Mouse (Mus musculus): ENCODE results near the gene Cysrt1.
A peak's percentile ranks its signal among the peaks of the same experiment; 100 is the strongest.
"Not testable (repeated sequence)": the region's sequence is repeated elsewhere in the genome, so short reads cannot be mapped to it uniquely, and the experiment has no call there.

The Cysrt1 gene

DNA sequence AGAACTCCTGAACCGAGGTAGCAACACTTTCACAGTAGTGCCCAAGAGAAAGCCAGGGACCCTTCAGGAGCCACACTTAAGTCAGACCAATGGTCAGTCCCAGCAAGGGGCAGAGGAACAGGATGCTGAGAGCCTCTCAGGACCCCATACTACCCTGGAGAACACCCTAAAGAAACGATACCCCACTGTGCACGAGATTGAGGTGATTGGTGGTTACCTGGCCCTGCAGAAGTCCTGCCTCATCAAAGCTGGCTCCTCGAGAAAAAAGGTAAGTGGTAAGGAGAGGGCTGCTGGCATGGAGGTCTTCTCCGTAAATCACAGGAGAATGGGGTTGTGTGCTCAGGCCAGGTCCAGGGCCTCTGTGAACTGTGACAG lies 22.0 kb upstream of the Cysrt1 start:
- DNase-seq = no peak

DNA sequence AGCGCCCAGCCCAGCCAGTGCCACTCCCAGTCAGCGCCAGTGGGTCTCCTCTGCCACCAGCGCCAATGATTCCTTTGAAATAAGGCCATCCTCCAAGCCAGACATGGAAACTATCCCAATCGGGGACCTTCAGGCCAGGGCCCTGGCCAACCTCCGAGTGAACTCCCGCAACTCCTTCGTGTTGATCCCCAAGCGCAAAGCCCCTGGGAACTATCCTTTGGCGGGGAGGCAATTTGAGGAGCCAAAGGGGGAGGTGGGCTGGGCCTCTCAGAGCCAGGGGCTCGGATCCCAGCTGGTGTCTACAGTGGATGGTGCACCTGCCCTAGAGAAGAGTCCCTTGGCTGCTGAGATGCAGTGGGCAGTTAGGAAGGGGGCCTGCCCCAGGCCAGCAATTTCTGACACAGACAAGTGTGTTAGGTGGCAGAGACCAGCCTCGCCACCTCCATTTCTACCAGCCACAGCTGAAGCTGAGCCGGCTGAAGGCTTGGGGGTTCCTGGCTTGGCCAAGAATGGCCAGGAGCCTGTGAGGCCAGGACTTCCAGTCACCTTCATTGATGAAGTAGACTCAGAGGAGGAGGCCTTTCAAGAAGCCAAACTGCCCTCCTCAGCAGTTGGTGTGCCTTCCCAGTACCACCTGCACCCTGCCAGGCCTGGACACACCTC lies 21.5 kb upstream of the Cysrt1 start:
- DNase-seq = no peak

- DNase-seq = peak; percentile 35 to 64
Observed at GRCm38 (mm10) chr2:25262795-25263622, 20.8 kb upstream of the Cysrt1 start.

DNA sequence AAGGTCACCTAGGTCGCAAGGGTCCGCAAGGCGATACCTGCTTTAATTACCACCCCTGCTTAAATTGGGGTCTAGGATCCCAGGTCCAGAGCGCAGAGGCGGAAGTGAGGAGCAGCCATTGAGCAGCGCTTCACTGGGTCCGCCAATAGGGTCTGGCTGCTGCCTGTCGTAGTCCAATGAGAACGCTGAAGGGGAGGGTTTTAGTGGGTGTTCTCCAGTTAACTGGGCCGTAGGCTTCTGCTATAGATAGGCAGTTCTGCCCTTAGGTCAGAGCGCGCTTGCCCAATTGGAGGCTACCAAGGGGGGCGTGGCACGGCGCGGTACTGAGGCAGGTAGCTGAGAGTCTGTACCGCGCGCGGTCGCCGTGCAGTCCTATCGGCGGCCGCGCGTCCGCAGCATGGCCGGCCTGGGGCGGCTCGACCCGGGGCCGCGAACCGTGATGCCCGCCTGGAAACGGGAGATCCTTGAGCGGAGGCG lies 20.1 kb upstream of the Cysrt1 start, which contains the start of gene Tprn:
Tprn (plus strand) TSS at position 328 of the 477 bp plus-strand sequence.
- DNase-seq = peak; percentile 98 to 99

GRCm38 (mm10) chr2:25261870-25262269 lies 19.6 kb upstream of the Cysrt1 start:
- no peak for DNase-seq

DNA sequence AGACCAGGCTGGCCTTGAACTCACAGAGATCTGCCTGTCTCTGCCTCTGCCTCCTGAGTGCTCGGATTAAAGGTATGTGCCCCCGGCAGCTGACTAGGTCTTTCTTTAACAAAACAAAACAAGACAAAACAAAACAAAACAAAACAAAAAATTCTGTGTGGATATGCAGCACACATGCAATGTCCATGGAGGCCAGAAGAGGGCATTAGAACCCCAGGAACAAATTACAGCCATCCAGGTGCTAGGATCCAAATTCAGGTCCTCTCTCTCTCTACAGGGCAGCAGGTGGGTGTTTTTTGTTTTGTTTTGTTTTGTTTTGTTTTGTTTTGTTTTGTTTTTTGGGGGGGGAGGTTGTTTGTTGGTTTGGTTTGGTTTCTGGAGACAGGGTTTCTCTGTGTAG lies 16.6 kb upstream of the Cysrt1 start:
- no peak for DNase-seq

DNA sequence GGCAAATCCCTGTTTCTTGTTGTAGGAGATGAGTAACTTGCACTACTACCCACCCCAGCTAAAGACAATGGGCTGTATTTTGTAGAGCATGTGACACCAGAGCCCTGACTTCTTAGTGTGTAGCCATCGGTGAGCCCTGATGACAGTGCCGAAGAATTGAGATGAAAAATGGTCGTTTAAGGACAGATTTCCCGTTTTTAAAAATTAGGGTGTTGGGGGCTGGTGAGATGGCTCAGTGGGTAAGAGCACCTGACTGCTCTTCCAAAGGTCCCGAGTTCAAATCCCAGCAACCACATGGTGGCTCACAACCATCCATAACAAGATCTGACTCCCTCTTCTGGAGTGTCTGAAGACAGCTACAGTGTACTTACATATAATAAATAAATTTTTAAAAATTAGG lies 15.0 kb upstream of the Cysrt1 start:
- DNase-seq = not testable (repeated sequence)

DNA sequence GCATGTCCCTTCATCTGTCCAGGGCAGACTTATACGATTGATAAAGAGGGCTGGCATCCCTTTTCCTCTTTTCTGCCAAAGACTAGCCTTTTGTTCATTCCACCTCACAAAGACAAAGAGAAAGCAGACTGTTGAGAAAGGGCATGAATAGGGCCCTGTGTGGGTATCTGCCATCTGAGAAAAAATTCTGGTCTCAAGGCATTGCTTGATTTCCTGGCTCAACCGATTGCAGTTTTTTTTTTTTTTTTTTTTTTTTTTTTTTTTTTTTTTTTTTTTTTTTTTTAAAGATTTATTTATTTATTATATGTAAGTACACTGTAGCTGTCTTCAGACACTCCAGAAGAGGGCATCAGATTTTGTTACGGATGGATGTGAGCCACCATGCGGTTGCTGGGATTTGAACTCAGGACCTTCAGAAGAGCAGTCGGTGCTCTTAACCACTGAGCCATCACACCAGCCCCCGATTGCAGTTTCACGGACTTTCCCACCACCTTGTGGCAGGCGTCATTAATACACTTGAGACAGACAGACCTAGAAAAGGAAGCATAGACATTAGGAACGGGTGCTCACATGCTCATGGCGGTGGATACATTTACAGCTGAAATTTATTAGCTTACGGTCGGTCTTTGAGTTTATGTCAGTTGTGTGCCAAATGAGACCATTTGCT lies 14.3 kb upstream of the Cysrt1 start:
- DNase-seq = peak; percentile 61 to 78

DNA sequence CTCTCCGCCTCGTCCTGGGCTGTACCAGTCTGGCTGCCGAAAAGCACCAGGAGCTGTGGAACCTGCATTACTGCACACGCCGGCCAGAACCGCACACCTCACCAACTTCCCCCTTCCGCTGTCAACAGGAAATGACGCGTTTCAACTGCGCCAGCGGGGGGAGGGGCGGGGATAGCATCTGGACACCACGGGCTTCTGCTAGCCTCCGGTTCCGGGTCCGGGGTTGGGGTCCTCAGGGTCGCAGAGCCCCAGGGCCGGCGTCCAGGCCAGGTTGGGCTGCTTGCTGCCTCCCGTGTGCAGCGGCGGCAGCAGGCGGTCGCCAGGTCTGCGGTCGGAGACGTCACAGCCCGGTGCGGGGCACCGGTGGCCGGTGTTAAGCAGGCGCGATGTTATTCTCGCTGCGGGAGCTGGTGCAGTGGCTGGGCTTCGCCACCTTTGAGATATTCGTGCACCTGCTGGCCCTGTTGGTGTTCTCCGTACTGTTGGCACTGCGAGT lies 13.1 kb upstream of the Cysrt1 start, which contains the start of gene Tmem203:
Tmem203 (plus strand) TSS at position 156 of the 496 bp plus-strand sequence.
- DNase-seq = peak; percentile 94

- peak; percentile 59 to 60 for DNase-seq
Observed at GRCm38 (mm10) chr2:25252331-25252730, 10.1 kb upstream of the Cysrt1 start.

- peak; percentile 49 to 74 for DNase-seq
Observed at GRCm38 (mm10) chr2:25246183-25247072, 4.2 kb upstream of the Cysrt1 start, which contains the start of gene AL732309.1. TSS of gene AL732309.1 (minus strand) at chr2:25246863.

- no peak for DNase-seq
Observed at GRCm38 (mm10) chr2:25244144-25244543, 1.9 kb upstream of the Cysrt1 start.

DNA sequence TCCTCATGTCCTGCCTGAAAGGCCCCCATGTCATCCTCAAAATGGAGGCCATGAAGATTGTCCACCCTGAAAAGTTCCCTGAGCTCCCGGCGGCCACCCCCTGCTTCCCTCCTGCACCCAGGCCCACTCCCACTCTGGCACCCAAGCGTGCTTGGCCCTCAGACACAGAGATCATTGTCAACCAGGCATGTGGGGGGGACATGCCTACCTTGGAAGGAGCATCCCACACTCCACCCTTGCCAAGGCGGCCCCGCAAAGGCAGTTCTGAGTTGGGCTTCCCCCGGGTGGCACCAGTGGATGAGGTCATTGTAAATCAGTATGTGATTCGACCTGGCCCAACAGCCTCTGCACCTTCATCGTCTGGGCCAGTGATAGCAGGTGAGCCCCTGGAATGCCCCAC lies 1.1 kb upstream of the Cysrt1 start:
- no peak for DNase-seq

DNA sequence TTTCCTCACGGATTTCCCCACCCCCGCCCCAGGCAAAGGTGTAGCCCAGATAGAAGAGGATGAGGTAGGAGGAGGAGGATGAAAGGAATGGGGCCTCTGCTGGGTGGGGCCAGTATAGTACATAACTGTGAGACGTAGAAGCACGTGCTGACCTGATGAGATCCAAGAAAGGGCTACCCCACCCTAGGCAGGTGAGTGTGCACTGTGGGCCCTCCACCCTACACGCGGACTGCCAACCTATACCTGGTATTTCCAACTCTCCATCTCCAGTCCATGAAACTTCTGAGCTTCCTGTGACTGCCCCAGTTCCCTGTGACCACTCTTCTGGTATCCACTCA lies 845 bp downstream of the Cysrt1 start:
- peak in 1 of 2 experiments; percentile 34 for DNase-seq

- peak; percentile 88 to 95 for DNase-seq
Observed at GRCm38 (mm10) chr2:25240723-25241437, 1.4 kb downstream of the Cysrt1 start.

DNA sequence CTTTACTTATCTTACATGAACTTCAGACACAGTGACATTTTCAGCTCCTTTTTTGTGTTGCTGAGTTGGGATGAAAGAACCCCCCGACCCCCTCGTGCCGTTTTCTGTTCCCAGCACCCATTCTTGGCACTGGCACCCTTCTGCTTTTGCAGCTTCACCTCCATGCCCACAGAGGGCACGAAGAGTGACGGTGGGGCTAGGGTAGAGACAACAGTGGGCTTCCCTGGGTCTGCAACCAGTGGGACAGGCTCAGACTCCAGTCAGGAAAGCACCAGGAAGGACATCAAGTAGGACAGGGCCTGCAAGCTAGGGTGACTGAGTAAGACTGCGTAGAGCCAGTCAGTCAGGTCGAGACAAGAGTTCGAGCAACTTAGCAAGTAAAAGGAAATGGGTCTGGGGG lies 1.9 kb downstream of the Cysrt1 start:
- DNase-seq = no peak

- DNase-seq = peak in 1 of 2 experiments; percentile 27
Observed at GRCm38 (mm10) chr2:25239766-25240165, 2.5 kb downstream of the Cysrt1 start.

GRCm38 (mm10) chr2:25238106-25238505 lies 4.1 kb downstream of the Cysrt1 start:
- DNase-seq = peak in 1 of 2 experiments; percentile 41

GRCm38 (mm10) chr2:25237522-25237921 lies 4.7 kb downstream of the Cysrt1 start:
- DNase-seq = peak; percentile 75 to 80

DNA sequence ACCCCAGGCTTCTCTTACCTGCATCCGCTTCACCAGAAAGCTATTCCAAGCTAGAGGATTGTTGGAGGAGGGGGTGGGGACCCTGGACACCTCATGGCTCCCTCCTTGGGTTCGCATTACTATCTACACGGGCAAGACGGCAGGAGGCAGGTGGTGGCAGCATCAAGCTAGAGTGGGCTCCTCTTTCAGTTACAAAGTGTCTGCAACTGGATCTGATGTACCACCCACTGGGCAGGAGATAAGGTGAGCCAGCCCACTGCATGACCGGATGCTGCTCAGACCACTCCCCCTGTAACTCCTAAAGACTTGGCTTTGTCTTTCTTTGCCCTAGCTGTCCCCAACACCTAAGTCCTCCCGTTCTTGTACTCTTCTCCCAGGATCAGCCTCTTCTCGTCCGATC lies 5.6 kb downstream of the Cysrt1 start, which contains the start of gene Rnf224:
Rnf224 (minus strand) TSS at position 174 of the 400 bp plus-strand sequence.
- DNase-seq = peak in 1 of 2 experiments; percentile 29

GRCm38 (mm10) chr2:25234551-25235220 lies 7.6 kb downstream of the Cysrt1 start:
- DNase-seq = peak; percentile 56 to 85
